Mouse (Mus musculus): ENCODE measurements at regions not wholly inside any gene's neighbourhood (a gene's known extent, or its start where the extent isn't known, plus 50 kb on each side); places are given as distances from the start of the nearest gene placed in this dataset.

DNA sequence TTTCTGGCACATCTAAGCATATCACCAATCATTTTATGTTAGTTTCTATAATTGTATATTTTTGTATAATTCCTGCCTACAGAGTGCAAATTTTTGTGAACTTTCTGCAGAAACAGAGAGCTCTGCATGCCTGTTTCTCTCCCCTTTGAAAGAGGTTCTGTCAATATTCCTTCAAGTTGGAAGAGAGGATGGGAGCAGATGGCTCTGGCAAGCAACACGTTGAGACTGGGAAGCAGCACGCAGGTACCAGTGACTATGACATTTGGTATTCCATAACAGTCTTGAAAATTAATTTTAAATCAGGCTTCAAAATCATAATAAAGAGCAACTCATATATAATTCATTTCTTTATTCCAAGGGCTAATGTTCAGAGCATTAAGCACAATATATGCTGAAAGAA, 795.7 kb upstream of the Adgrl2 start:
- H3K27me3 ChIP-seq (ENCODE audit: low read depth, poor library complexity, severe bottlenecking) = 0 out of 2 replicates have a peak, but pooled peaks cover 3% of the 10 kb centered on the region
- H3K9me3 ChIP-seq (replicated peaks) = no peaks in the 10 kb centered on the region
- 0 out of 2 replicates have a peak, but pooled peaks cover 4% of the 10 kb centered on the region for H3K4me1 ChIP-seq
- no peaks in the 10 kb centered on the region for H3K36me3 ChIP-seq
- 92% methylated on average over 2 of the region's 2 CpGs for WGBS
- no peak overlapping the region for H3K4me3 ChIP-seq
- H3K27ac ChIP-seq (replicated peaks) = no peak overlapping the region
- no peak for DNase-seq (ENCODE audit: low spot score)

- H3K27me3 ChIP-seq (ENCODE audit: low read depth, poor library complexity, severe bottlenecking) = 0 out of 2 replicates have a peak, but pooled peaks cover 3% of the 10 kb centered on the region
- H3K27ac ChIP-seq (replicated peaks) = no peak overlapping the region
- 43% methylated on average over 2 of the region's 2 CpGs for WGBS
- no peak for DNase-seq (ENCODE audit: low spot score)
- H3K9me3 ChIP-seq (replicated peaks) = no peaks in the 10 kb centered on the region
- no peak overlapping the region for H3K4me3 ChIP-seq
- H3K36me3 ChIP-seq = no peaks in the 10 kb centered on the region
- 0 out of 2 replicates have a peak, but pooled peaks cover 4% of the 10 kb centered on the region for H3K4me1 ChIP-seq
Measured at GRCm38 (mm10) chr3:149783903-149784608, 793.7 kb upstream of the Adgrl2 start.

DNA sequence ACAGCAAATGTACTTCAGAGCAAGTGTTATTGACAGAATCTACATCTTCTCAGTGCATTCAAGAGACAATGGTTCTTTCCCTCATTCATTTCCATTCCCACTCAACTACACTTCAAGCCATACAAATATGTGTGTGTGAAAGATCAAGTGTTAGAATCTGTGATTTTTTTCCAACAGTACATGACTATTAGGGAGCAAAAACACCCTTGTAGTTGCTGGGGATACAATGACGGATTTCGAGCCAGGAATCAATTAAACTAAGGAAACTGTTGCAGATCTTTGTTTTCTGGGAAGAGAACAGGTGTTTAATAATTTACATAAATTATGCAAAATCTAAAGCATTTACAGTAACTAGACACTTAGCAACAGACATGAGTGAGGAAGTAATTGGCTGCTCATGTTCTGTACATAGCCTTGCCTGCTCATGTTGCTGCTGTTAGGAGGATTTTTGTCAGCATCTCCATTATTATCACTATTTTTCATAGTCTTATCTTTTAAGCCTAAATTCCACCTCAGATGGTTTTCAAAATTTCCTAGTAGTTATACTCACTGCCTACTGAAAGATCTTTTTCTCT, 777.6 kb upstream of the Adgrl2 start:
- Histone ChIP-seq H3K36me3 (no peaks in the 10 kb centered on the region), H3K27ac (replicated peaks) (no peak overlapping the region), H3K4me3 (no peak overlapping the region), H3K27me3 (ENCODE audit: low read depth, poor library complexity, severe bottlenecking) (no peaks in the 10 kb centered on the region), H3K4me1 (no peaks in the 10 kb centered on the region), H3K9me3 (replicated peaks) (no peaks in the 10 kb centered on the region)
- DNase-seq (ENCODE audit: low spot score) = no peak
- 90% methylated on average over 2 of the region's 2 CpGs for WGBS

DNA sequence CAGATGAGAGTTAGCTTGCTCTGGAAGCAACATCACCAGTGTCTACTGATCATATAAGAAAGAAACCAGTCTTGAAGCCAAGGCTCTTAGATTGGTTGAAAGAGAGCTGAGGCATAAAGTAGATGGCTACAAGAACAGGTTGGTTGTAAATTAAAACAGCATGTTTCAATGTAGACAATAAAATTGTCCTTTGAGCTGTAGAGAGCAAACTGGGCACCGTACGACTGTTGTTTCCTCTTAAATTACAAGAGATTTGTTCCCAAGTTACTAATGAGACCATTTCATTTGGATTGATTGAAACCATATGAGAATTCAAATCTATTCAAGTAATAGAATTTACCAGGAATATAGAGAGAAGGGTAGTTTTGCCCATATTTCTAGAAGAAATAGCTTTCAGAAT, 770.9 kb upstream of the Adgrl2 start:
- H3K36me3 ChIP-seq = no peaks in the 10 kb centered on the region
- no peaks in the 10 kb centered on the region for H3K4me1 ChIP-seq
- no peak for DNase-seq (ENCODE audit: low spot score)
- no peak overlapping the region for H3K4me3 ChIP-seq
- no peaks in the 10 kb centered on the region for H3K9me3 ChIP-seq (replicated peaks)
- no peaks in the 10 kb centered on the region for H3K27me3 ChIP-seq (ENCODE audit: low read depth, poor library complexity, severe bottlenecking)
- H3K27ac ChIP-seq (replicated peaks) = no peak overlapping the region
- 88% methylated on average over 2 of the region's 2 CpGs for WGBS

DNA sequence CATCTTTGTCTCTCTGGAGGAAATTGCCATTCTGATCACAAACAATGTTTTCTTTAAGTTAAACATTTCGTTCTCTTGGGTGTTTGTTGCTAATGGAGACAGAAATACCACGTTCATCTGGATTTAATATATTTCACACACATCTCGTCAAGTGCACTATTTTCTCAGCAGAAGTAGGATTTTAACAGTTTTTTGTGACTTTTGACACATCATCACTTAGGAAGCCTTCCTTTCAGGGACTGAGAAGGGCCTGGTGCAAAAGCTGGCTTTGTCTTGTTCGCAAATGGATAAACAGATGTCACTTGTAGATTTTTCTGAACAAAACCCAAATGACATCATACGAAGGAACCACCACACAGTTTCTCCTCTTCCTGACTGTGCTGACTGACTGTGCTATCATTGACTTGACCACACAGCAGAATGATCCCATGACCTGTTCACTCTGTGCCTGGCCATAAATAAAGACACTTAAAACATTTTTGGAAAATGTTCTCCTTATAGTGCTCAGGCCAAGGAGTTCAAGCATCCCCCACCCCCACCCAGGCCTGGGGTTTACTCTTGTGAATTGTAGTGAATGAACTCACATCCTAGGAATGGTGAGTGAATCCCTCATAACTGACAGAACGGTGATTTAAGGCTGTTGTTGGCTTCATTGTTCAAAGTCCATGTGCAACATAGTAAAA, 767.7 kb upstream of the Adgrl2 start:
- Histone ChIP-seq H3K36me3 (no peaks in the 10 kb centered on the region), H3K4me1 (no peaks in the 10 kb centered on the region), H3K27ac (replicated peaks) (no peak overlapping the region), H3K4me3 (no peak overlapping the region), H3K27me3 (ENCODE audit: low read depth, poor library complexity, severe bottlenecking) (no peaks in the 10 kb centered on the region), H3K9me3 (replicated peaks) (no peaks in the 10 kb centered on the region)
- WGBS = 88% methylated on average over 6 of the region's 6 CpGs
- DNase-seq (ENCODE audit: low spot score) = no peak

GRCm38 (mm10) chr3:149736069-149736468, 745.7 kb upstream of the Adgrl2 start:
- Histone ChIP-seq H3K9me3 (replicated peaks) (no peaks in the 10 kb centered on the region), H3K4me1 (peaks cover 10% of the 10 kb centered on the region), H3K4me3 (no peak overlapping the region), H3K27me3 (ENCODE audit: low read depth, poor library complexity, severe bottlenecking) (no peaks in the 10 kb centered on the region), H3K27ac (replicated peaks) (no peak overlapping the region), H3K36me3 (no peaks in the 10 kb centered on the region)
- DNase-seq (ENCODE audit: low spot score) = no peak
- WGBS = 61% methylated on average over 3 of the region's 3 CpGs

GRCm38 (mm10) chr3:149726212-149726611, 735.9 kb upstream of the Adgrl2 start:
- WGBS = 92% methylated on average over 4 of the region's 4 CpGs

DNA sequence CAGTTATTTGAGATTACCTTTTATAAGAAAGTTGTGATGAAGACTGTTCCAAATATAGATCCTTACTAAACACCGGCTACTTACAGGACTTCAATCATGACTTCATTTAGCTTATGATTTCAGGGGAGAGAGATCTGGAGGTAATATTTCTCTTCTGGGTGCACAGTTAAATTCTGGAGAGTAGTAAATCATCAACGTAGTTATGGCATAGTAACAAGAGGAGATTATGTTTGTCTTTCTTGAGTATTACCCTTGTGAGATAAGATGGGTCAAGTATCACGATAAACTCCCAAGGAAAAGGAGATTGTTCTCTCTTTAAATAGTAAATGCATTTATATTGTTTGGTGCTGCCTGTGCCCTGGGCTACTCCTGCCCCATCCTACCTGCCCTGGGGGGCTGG, 734.5 kb upstream of the Adgrl2 start:
- Histone ChIP-seq H3K4me1 (peaks cover 10% of the 10 kb centered on the region), H3K27ac (replicated peaks) (no peak overlapping the region), H3K27me3 (ENCODE audit: low read depth, poor library complexity, severe bottlenecking) (no peaks in the 10 kb centered on the region), H3K9me3 (replicated peaks) (no peaks in the 10 kb centered on the region), H3K4me3 (no peak overlapping the region), H3K36me3 (no peaks in the 10 kb centered on the region)
- no peak for DNase-seq (ENCODE audit: low spot score)
- 90% methylated on average over 3 of the region's 3 CpGs for WGBS

More at GRCm38 (mm10) chr3:149726212-149726611, 735.9 kb upstream of the Adgrl2 start:
- Histone ChIP-seq H3K4me3 (no peak overlapping the region), H3K9me3 (replicated peaks) (no peaks in the 10 kb centered on the region), H3K36me3 (no peaks in the 10 kb centered on the region), H3K4me1 (no peaks in the 10 kb centered on the region; the same call in 1 of the 2 replicates), H3K27me3 (ENCODE audit: low read depth, poor library complexity, severe bottlenecking) (no peaks in the 10 kb centered on the region), H3K27ac (replicated peaks) (no peak overlapping the region)
- no peak for DNase-seq (ENCODE audit: low spot score)

DNA sequence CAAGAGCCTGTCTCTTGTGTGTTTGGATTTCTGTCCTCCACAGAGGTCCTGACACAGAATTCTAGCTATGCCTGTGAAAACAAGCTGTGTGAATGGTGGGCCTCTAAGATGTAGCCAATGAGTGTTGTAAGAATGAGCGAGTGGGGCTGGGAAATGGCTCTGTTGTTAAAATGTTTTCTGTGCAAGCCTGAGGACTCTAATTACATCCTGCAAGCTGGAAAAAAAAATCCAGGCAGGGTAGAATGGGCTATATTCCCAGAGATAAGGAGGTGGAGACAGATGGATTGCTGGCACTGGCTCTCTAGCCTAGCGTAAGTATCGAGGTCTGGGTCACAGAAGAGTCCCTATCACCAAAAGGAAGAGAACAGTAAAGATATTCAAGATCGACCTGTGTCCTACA, 731.5 kb upstream of the Adgrl2 start:
- WGBS = 77% methylated on average over 4 of the region's 4 CpGs
- no peak overlapping the region for H3K27ac ChIP-seq (replicated peaks)
- H3K4me1 ChIP-seq = peaks cover 15% of the 10 kb centered on the region
- no peak overlapping the region for H3K4me3 ChIP-seq
- H3K36me3 ChIP-seq = no peaks in the 10 kb centered on the region
- DNase-seq (ENCODE audit: low spot score) = no peak
- H3K9me3 ChIP-seq (replicated peaks) = no peaks in the 10 kb centered on the region
- H3K27me3 ChIP-seq (ENCODE audit: low read depth, poor library complexity, severe bottlenecking) = no peaks in the 10 kb centered on the region

GRCm38 (mm10) chr3:149720306-149720705, 730.0 kb upstream of the Adgrl2 start:
- no peak overlapping the region for H3K27ac ChIP-seq (replicated peaks)
- WGBS = 44% methylated on average over 6 of the region's 6 CpGs

GRCm38 (mm10) chr3:149705724-149706123, 715.4 kb upstream of the Adgrl2 start:
- H3K27ac ChIP-seq (replicated peaks) = no peak overlapping the region
- WGBS = 95% methylated on average over 10 of the region's 10 CpGs
- H3K36me3 ChIP-seq = no peaks in the 10 kb centered on the region
- H3K9me3 ChIP-seq (replicated peaks) = no peaks in the 10 kb centered on the region
- H3K4me3 ChIP-seq = no peak overlapping the region
- no peaks in the 10 kb centered on the region for H3K27me3 ChIP-seq (ENCODE audit: low read depth, poor library complexity, severe bottlenecking)
- DNase-seq (ENCODE audit: low spot score) = no peak
- no peaks in the 10 kb centered on the region for H3K4me1 ChIP-seq

More at GRCm38 (mm10) chr3:149720306-149720705, 730.0 kb upstream of the Adgrl2 start:
- no peaks in the 10 kb centered on the region for H3K9me3 ChIP-seq (replicated peaks)
- no peaks in the 10 kb centered on the region for H3K36me3 ChIP-seq
- H3K27me3 ChIP-seq (ENCODE audit: low read depth, poor library complexity, severe bottlenecking) = no peaks in the 10 kb centered on the region
- H3K4me3 ChIP-seq = no peak overlapping the region
- no peak for DNase-seq (ENCODE audit: low spot score)
- peaks cover 15% of the 10 kb centered on the region for H3K4me1 ChIP-seq

- 93% methylated on average over 12 of the region's 12 CpGs for WGBS
- no peak for DNase-seq (ENCODE audit: low spot score)
- Histone ChIP-seq H3K27me3 (ENCODE audit: low read depth, poor library complexity, severe bottlenecking) (no peaks in the 10 kb centered on the region), H3K9me3 (replicated peaks) (no peaks in the 10 kb centered on the region), H3K4me3 (no peak overlapping the region), H3K36me3 (no peaks in the 10 kb centered on the region), H3K4me1 (no peaks in the 10 kb centered on the region), H3K27ac (replicated peaks) (no peak overlapping the region)
Measured at GRCm38 (mm10) chr3:149705322-149705721, 715.0 kb upstream of the Adgrl2 start.

DNA sequence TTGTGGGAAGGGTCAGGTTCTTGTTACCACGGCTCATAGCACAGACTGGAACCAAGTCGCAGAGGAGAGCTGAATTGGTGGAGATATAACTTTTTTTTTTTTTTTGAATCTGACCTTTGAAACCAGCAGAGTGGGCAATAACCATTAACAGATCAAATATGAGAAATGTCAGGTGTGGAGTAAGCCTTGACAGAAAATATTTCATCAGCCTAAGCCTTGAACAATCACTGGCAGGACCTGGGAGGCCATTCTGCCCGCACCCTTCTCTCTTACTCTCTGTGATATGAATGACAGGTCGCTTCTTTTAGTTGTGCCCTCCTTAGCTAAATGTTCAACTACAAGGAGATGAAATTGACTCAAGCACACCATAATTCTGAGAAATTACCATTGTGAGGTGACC, 714.1 kb upstream of the Adgrl2 start:
- Histone ChIP-seq H3K27ac (replicated peaks) (no peak overlapping the region), H3K36me3 (no peaks in the 10 kb centered on the region), H3K27me3 (ENCODE audit: low read depth, poor library complexity, severe bottlenecking) (no peaks in the 10 kb centered on the region), H3K4me3 (no peak overlapping the region), H3K4me1 (no peaks in the 10 kb centered on the region), H3K9me3 (replicated peaks) (no peaks in the 10 kb centered on the region)
- 87% methylated on average over 4 of the region's 4 CpGs for WGBS
- DNase-seq (ENCODE audit: low spot score) = no peak
